Mouse (Mus musculus) neural tube, embryonic 10.5 days (tissue): ENCODE measurements around the gene Grik5.
"Not testable (repeated sequence)": the region's sequence is repeated elsewhere in the genome, so short reads cannot be mapped to it uniquely, and the experiment has no call there.

Experiments used
- DNase-seq: peaks from one replicate; pipeline ENCODE4 v3.0.0-alpha.2; 2017; ENCODE audit warnings: low spot score; ENCODE audit errors: extremely low spot score

The Grik5 gene

GRCm38 (mm10) chr7:25080431-25080830, 8.3 kb upstream of the Grik5 start:
- no peak for DNase-seq

DNA sequence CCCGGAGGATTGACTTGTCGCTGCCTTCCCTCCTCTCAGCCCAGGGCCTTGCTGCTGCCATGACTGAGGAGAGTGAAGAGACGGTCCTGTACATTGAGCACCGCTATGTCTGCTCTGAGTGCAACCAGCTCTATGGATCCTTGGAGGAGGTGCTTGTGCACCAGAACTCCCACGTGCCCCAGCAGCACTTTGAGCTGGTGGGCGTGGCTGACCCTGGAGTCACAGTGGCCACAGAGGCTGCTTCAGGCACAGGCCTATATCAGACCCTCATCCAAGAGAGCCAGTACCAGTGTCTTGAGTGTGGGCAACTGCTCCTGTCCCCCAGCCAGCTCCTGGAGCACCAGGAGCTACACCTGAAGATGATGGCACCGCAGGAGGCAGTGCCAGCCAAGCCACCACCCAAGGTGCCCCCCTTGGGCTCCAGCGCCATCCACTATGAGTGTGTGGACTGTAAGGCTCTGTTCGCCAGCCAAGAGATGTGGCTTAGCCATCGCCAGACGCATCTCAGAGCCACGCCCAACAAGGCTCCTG, 7.4 kb upstream of the Grik5 start:
- no peak for DNase-seq

GRCm38 (mm10) chr7:25077414-25077755, 5.2 kb upstream of the Grik5 start:
- DNase-seq = no peak

DNA sequence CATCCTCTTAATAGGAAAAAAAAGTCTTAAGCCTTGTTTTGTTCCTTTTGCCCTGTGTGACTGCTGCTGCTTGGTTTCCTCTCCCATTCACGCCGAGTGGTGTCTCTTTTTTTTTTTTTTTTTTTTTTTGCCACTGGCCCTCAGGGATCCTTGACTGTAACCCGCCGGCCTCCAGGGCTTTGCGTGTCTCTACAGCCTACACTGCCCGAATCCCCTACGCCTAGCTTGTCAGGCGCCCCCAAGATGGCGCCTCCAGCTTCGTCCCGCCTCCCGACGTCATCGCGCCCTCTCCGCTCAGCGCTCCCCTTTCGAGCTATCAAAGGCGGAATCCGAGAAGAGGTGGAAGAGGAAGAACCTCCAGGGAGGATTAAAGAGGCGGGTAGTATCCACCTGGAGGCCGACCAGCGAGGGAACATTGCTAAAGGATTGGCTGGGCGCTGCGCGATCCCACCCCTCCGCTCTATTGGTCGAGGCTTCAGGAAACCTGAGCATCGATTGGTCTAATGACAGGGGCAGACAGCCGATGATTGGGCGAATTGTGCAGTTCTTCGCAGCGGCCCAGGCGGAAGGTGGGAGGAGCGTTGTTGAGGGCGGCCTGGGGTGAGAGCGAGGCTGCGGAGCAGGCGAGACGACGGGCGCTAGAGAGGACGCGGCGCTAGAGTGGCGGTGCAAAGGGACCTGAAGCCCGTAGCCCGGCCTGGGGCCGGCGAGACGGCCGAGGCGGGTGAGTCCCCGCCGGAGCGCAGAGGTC, 4.7 kb upstream of the Grik5 start:
- DNase-seq = peak; percentile 95

DNA sequence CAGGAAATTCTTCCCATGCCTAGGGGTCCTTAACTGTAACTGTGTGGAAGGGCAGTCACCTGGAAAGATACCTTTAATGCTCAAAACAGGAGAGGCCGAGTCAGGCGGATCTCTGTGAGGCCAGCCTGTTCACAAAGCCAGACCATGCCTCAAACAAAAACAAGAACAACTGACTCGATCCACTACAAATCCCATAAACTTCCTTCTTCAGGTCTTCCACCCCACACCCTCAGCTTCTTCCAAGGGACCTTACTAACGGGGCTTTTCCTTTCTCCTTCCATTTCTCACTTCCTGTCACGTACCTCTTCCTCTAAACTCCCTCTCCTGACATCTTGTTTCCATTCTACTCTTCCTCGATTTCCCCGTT, 4.1 kb upstream of the Grik5 start:
- no peak for DNase-seq

DNA sequence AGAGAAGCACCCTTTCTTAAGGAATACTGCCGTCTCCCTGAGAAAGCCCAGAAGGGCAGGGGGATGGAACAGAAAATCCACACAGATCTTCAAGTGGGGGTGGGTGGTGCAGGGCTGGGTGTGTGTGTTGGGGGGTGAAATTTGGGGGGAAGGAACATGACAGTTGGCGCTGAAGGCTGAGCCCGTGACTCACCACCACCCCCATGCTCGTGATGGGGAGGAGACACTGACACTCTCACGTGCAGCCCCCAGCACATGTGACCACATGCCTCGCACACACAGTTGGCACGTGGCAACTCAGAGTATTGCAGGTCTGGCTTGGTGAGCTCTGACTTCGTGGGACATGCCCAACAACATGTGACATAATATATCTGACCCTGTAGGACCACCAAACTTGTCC, 1.8 kb upstream of the Grik5 start:
- DNase-seq = no peak

- peak; percentile 60 for DNase-seq
These were observed 707 bp upstream of the Grik5 start for GRCm38 (mm10) chr7:25072716-25073390.

- DNase-seq = no peak
These were observed 3.4 kb downstream of the Grik5 start for GRCm38 (mm10) chr7:25068724-25069123.

GRCm38 (mm10) chr7:25067909-25068656, 4.1 kb downstream of the Grik5 start:
- no peak for DNase-seq

DNA sequence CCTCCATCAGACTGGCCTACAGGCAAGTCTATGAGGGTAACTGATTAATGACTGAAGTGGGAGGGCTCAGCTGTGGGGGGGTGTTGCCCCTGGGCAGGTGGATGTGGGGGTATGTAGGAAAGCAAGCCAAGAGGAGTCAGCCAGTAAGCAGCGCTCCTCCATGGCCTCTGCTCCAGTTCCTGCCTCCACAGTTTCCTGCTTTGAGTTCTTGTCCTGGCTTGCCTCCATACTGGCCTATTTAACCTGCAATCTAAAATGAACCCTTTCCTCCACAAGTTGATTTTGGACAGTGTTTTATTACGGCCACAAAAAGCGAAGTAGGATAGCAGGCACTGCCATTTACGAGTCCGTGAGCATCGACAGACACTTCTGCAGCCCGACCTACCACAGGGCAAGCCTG, 4.8 kb downstream of the Grik5 start:
- no peak for DNase-seq

DNA sequence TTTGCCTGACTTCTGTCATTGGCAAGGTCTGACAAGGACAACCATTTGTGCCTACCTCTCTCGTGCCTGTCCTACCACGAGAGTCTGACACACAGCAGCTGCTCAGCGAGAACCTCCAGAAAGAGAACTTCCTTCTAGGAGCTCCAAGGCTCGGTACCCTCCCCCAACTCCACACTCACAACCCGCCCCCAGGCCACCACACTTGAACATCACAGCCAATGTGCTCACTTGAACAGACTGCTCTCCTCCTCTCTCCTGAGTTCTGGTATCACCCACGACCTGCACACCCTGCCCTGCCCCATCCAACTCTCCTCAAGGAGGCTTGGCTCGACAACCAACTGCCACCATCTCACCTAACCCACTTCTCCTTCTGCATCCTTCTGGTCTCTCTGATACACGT, 8.2 kb downstream of the Grik5 start:
- DNase-seq = no peak

GRCm38 (mm10) chr7:25063346-25063745, 8.8 kb downstream of the Grik5 start:
- no peak for DNase-seq

- DNase-seq = no peak
These were observed 13.3 kb downstream of the Grik5 start for GRCm38 (mm10) chr7:25058836-25059235.

DNA sequence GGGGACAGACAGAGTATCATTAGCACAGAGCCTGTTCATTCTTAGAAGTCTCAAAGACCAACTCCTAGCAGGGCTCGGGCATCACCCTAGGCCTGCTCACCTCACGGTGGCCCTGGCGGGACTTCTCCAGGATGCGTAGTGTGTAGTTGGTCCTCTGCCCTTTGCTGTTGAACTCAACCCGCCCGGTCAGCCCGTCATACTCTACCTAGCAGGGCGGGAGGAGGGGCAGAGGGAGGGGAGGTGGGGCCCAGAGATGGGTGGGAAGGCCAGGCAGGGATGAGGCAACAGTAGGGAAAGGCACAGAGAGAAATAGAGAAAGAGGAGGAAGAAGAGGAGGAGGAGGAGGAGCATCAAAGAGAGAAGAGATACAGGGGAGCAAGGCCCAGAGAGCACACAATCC, 13.8 kb downstream of the Grik5 start:
- DNase-seq = no peak

DNA sequence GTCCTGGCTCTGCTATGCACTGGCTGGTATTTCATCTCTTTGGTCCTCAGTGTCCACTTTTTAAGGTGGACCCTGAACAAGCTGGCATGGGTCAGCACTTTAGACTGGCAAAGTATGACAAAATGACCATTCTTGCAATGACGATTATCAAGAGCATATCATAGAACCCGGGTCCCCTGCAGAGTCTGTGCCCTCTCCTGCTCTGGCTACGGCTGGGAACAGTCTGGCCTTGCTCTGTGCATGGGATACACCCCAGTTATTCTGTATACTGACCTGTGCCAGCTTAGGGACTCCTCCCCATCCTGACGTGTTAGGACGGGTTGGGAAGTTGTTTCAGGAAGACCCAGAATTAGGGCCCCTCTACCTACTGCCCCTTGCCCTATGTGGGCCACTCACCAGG, 14.3 kb downstream of the Grik5 start:
- DNase-seq = no peak

DNA sequence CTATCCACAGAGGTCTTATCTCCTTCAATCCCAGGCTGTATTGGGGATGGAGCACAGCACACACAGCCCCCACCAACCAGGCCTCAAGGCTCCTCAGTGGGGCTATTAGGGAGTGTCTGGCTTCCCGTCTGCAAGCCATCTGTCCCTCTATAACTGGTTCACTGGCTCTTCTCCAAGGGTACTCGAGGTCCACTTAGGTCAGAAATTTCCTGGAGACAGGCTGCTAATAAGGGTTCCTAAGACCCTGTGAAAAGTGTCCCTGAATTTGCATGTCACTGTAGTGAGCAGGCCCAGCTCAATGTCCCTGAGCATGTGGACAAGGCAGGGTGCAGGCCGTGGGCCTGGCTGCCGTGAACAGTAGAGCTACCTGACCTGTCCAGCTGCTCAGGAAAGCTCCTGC, 15.2 kb downstream of the Grik5 start:
- DNase-seq = no peak

GRCm38 (mm10) chr7:25052587-25052986, 19.6 kb downstream of the Grik5 start:
- DNase-seq = no peak

DNA sequence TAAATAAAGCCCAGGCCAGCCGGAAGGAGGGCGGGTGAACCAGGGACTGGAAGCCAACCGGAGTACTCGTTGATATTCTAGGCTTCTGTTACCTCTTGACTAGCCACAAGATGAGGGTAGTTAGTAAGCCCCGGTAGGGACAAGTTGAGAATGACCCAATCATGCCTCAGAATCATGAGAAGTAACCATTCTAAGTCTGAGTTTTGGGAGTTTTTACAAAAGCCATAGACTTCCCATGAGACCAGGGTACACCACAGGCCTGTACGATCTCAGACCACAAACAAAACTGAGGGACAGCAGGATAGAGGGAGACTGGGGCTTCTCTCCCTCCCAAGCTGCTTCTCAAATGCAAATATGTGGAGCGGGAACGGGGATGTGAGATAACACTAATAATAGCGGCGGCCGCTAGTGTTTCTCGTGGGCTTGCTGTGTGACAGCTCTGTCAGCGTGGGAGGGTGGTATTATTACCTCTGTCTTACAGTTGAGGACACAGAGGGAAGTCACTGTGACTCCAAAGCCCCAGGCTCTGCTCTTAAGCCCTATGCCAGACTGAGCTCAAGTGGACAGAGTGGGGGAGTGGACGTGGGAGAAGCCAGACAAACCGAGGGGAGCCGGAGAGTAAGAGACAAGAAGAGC, 22.7 kb downstream of the Grik5 start:
- no peak for DNase-seq

- no peak for DNase-seq
These were observed 24.8 kb downstream of the Grik5 start for GRCm38 (mm10) chr7:25047363-25047762.

DNA sequence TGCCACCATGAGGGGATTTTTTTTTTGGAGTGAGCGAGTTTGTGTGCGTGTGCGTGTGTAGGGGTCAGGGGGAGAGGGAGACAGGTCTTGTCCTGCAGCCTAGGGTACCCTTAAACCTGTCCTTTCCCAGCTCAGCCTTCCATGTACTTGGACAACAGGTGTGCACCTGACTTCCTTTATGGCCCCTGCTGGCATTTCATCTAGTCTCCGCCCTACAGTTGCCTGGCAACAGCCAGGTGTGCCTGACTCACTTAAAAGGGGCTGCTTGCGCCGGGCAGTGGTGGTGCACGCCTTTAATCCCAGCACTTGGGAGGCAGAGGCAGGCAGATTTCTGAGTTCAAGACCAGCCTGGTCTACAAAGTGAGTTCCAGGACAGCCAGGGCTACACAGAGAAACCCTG, 27.5 kb downstream of the Grik5 start:
- not testable (repeated sequence) for DNase-seq

GRCm38 (mm10) chr7:25041921-25042320, 30.2 kb downstream of the Grik5 start:
- no peak for DNase-seq

DNA sequence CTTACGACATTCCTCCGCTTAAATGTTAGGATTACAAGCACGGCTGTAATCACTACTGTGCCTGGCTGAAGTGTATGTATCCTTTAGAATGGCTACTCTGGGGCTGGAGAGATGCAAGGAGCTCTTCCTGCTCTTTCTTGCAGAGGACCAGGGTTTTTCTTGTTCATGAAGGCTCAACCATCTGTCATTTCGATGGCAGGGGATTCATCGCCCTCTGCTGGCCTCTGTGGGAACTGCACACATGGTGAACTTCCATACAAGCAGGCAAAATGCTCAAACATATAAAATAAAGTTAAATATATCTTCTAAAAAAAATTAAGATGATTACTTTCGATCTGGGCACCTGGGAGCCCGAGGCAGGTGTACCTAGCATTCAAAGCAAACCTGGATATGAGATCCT, 36.2 kb downstream of the Grik5 start:
- DNase-seq = peak; percentile 75
